Mouse (Mus musculus): ENCODE results near the gene Ank3. TPM values are rescaled to one million over a fixed set of nuclear protein-coding genes. Genes with fewer than 3 reads are reported as not detected.
A peak's percentile ranks its signal among the peaks of the same experiment; 100 is the strongest.

Gene Ank3
- total and polyA plus RNA-seq, 2 experiments from 2014 or later, result 23.4 to 64.7 TPM

- Histone ChIP-seq H3K9ac (replicated peaks; ENCODE audit: low read depth, low read length) (no peak overlapping the region), H3K4me3 (ENCODE audit: low read depth, low read length) (no peak overlapping the region), H3K36me3 (replicated peaks; ENCODE audit: control insufficient read depth, insufficient read depth, low read length) (no peaks in the 10 kb centered on the region), H3K27me3 (ENCODE audit: control insufficient read depth, insufficient read depth, low read length) (no peaks in the 10 kb centered on the region), H3K27ac (ENCODE audit: low read depth) (no peak overlapping the region), H3K9me3 (replicated peaks; ENCODE audit: control insufficient read depth, low read length) (no peaks in the 10 kb centered on the region), H3K4me2 (ENCODE audit: low read depth, low read length) (no peak overlapping the region), H3K4me1 (ENCODE audit: control insufficient read depth, insufficient read depth) (peaks cover 13% of the 10 kb centered on the region)
- ATAC-seq (ENCODE audit: insufficient read depth, low read depth), result no peak
- DNase-seq (ENCODE audit: low spot score), result no peak
- no peak for TF ChIP-seq CTCF (IDR thresholded peaks at IDR 0.05; ENCODE audit: low read depth)
- TF ChIP-seq EP300 (IDR thresholded peaks at IDR 0.05; ENCODE audit: low read depth), result no peak
- 75% methylated on average over 7 of the region's 7 CpGs for WGBS
These were observed 521.2 kb downstream of the Ank3 start for GRCm38 (mm10) chr10:69919746-69920145.

DNA sequence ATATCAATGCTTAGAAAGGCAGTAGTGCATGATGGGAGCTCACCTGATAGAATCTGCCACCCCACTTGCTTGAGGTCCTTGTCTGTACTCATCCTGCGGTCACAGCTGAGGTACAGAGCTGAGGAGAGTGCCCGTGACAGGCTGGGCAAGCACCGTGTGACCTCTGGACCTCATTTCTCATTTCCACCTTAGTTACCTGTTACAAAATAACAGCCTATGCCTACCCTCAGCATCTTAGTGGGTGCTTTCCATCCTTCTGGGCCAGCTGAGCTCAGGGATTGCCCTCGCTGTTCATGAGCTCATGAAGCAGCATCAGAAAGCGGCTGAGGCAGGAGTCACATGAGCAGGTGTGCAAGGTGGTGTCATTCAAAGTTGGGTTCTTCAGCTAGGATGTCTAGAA, 523.5 kb downstream of the Ank3 start:
- Histone ChIP-seq H3K36me3 (replicated peaks; ENCODE audit: control insufficient read depth, insufficient read depth, low read length) (no peaks in the 10 kb centered on the region), H3K9me3 (replicated peaks; ENCODE audit: control insufficient read depth, low read length) (no peaks in the 10 kb centered on the region), H3K27me3 (ENCODE audit: control insufficient read depth, insufficient read depth, low read length) (no peaks in the 10 kb centered on the region), H3K4me3 (ENCODE audit: low read depth, low read length) (no peak overlapping the region), H3K4me1 (ENCODE audit: control insufficient read depth, insufficient read depth) (peaks cover 26% of the 10 kb centered on the region), H3K9ac (replicated peaks; ENCODE audit: low read depth, low read length) (no peak overlapping the region), H3K4me2 (ENCODE audit: low read depth, low read length) (no peak overlapping the region), H3K27ac (ENCODE audit: low read depth) (no peak overlapping the region)
- TF ChIP-seq EP300 (IDR thresholded peaks at IDR 0.05; ENCODE audit: low read depth) (no peak), CTCF (IDR thresholded peaks at IDR 0.05; ENCODE audit: low read depth) (no peak)
- WGBS, result 84% methylated on average over 5 of the region's 5 CpGs
- DNase-seq (ENCODE audit: low spot score) (no peak), ATAC-seq (ENCODE audit: insufficient read depth, low read depth) (no peak)

DNA sequence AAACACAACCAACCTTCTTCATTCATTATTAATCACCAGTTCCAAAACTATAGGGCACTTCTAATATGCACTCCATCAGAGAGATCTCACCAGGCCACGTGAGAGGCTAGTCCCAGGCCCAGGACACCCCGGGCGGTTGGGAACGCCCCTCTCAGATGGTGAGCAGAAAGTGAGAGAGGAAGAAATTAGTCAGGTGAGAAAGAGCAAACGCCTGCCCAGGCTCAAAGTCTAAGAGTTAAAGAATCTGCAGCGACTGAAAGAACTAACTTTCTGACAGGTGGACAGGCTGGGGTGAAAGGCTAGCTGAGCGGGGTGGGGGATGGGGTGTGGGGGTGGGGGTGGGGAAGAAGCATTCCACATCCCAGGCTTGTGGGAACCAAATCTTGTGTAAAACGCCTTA, 525.2 kb downstream of the Ank3 start:
- Histone ChIP-seq H3K27me3 (ENCODE audit: control insufficient read depth, insufficient read depth, low read length) (no peaks in the 10 kb centered on the region), H3K9ac (replicated peaks; ENCODE audit: low read depth, low read length) (no peak overlapping the region), H3K9me3 (replicated peaks; ENCODE audit: control insufficient read depth, low read length) (no peaks in the 10 kb centered on the region), H3K4me3 (ENCODE audit: low read depth, low read length) (no peak overlapping the region), H3K4me1 (ENCODE audit: control insufficient read depth, insufficient read depth) (peaks cover 26% of the 10 kb centered on the region), H3K36me3 (replicated peaks; ENCODE audit: control insufficient read depth, insufficient read depth, low read length) (0 out of 2 replicates have a peak, but pooled peaks cover 4% of the 10 kb centered on the region), H3K27ac (ENCODE audit: low read depth) (no peak overlapping the region), H3K4me2 (ENCODE audit: low read depth, low read length) (peak overlapping the region; percentile 70; the same call in 1 of the 2 replicates)
- no peak for DNase-seq (ENCODE audit: low spot score)
- 21% methylated on average over 8 of the region's 8 CpGs for WGBS
- TF ChIP-seq EP300 (IDR thresholded peaks at IDR 0.05; ENCODE audit: low read depth) (no peak), CTCF (IDR thresholded peaks at IDR 0.05; ENCODE audit: low read depth) (no peak)
- no peak for ATAC-seq (ENCODE audit: insufficient read depth, low read depth)

- H3K36me3 ChIP-seq (replicated peaks; ENCODE audit: control insufficient read depth, insufficient read depth, low read length), result 0 out of 2 replicates have a peak, but pooled peaks cover 4% of the 10 kb centered on the region
- H3K9me3 ChIP-seq (replicated peaks; ENCODE audit: control insufficient read depth, low read length), result no peaks in the 10 kb centered on the region
- DNase-seq (ENCODE audit: low spot score), result peak; percentile 16
- no peak for ATAC-seq (ENCODE audit: insufficient read depth, low read depth)
- TF ChIP-seq EP300 (IDR thresholded peaks at IDR 0.05; ENCODE audit: low read depth), result no peak
- TF ChIP-seq CTCF (IDR thresholded peaks at IDR 0.05; ENCODE audit: low read depth), result no peak
- WGBS, result 7% methylated on average over 11 of the region's 11 CpGs
- no peaks in the 10 kb centered on the region for H3K27me3 ChIP-seq (ENCODE audit: control insufficient read depth, insufficient read depth, low read length)
- peak overlapping the region; percentile 38 for H3K4me3 ChIP-seq (ENCODE audit: low read depth, low read length)
- peaks cover 26% of the 10 kb centered on the region for H3K4me1 ChIP-seq (ENCODE audit: control insufficient read depth, insufficient read depth)
- H3K4me2 ChIP-seq (ENCODE audit: low read depth, low read length), result peak overlapping the region; percentile 70
- H3K9ac ChIP-seq (replicated peaks; ENCODE audit: low read depth, low read length), result no peak overlapping the region
- H3K27ac ChIP-seq (ENCODE audit: low read depth), result no peak overlapping the region
These were observed 525.7 kb downstream of the Ank3 start for GRCm38 (mm10) chr10:69924321-69924720.

GRCm38 (mm10) chr10:69924845-69925244, 526.3 kb downstream of the Ank3 start:
- peak overlapping the region; percentile 84 for H3K27ac ChIP-seq (ENCODE audit: low read depth)
- peak overlapping the region; percentile 27 for H3K9ac ChIP-seq (replicated peaks; ENCODE audit: low read depth, low read length)
- no peak for TF ChIP-seq CTCF (IDR thresholded peaks at IDR 0.05; ENCODE audit: low read depth)
- DNase-seq (ENCODE audit: low spot score), result no peak
- 0 out of 2 replicates have a peak, but pooled peaks have one; percentile 18 for ATAC-seq (ENCODE audit: insufficient read depth, low read depth)
- peak overlapping the region; percentile 70 for H3K4me2 ChIP-seq (ENCODE audit: low read depth, low read length)
- WGBS, result 5% methylated on average over 14 of the region's 14 CpGs
- H3K9me3 ChIP-seq (replicated peaks; ENCODE audit: control insufficient read depth, low read length), result no peaks in the 10 kb centered on the region
- 0 out of 2 replicates have a peak, but pooled peaks cover 4% of the 10 kb centered on the region for H3K36me3 ChIP-seq (replicated peaks; ENCODE audit: control insufficient read depth, insufficient read depth, low read length)
- peak overlapping the region; percentile 38 for H3K4me3 ChIP-seq (ENCODE audit: low read depth, low read length)
- H3K27me3 ChIP-seq (ENCODE audit: control insufficient read depth, insufficient read depth, low read length), result no peaks in the 10 kb centered on the region
- peaks cover 26% of the 10 kb centered on the region for H3K4me1 ChIP-seq (ENCODE audit: control insufficient read depth, insufficient read depth)
